Mouse (Mus musculus) liver, adult 2 months (tissue): Measurements from ENCODE around the gene Txn2.

ENCODE experiments used
- CTCF ChIP-seq: fragments of 200-500 bp; IDR thresholded peaks from 2 replicates; pipeline ENCODE4 v1.5.1; 2011; ENCODE audit warnings: low read depth, low read length, control low read depth
- POLR2A ChIP-seq: fragments of 200-500 bp; IDR thresholded peaks from 2 replicates; pipeline ENCODE4 v1.6.1; 2011; ENCODE audit warnings: low read length, control low read depth; ENCODE audit not compliant: insufficient read depth; ENCODE audit errors: extremely low read depth

DNA sequence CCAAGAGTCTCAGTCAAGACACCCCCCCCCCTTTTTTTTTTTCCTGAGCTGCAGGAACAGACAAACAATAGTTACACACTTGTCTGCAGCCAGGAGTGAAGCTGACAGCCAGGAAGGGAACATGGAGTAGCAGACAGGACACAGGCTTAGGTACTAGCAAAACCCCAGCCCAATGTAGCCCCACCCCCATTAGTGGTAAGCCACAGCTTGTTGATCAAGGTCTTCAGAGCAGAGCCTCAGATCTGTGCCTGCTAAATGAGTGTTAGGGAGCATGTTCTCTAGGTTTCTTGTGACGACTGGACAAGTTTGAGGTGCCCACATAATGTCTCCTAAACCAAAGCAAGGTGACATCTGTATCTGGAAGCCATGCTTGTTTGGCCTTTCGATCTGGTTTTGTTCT, 25.6 kb upstream of the Txn2 start:
- no peak for TF ChIP-seq POLR2A
- TF ChIP-seq CTCF, result no peak
